Mouse (Mus musculus) cortical plate, adult 2 months (tissue): ENCODE data around the gene Crabp1.

Experiments
- CTCF ChIP-seq: fragments of 200-500 bp; IDR thresholded peaks from 2 replicates; pipeline ENCODE4 v1.5.1; 2011; ENCODE audit warnings: mild to moderate bottlenecking, control low read depth, low read length; ENCODE audit not compliant: insufficient read depth; ENCODE audit errors: extremely low read depth
- POLR2A ChIP-seq: fragments of 200-500 bp; IDR thresholded peaks from 2 replicates; pipeline ENCODE4 v1.6.1; 2011; ENCODE audit warnings: mild to moderate bottlenecking, low read length, control low read depth; ENCODE audit not compliant: insufficient read depth; ENCODE audit errors: extremely low read depth

- TF ChIP-seq CTCF (no peak), POLR2A (no peak)
These were observed 39.8 kb downstream of the Crabp1 start for GRCm38 (mm10) chr9:54804351-54804750.
